In the genomic region with DNA sequence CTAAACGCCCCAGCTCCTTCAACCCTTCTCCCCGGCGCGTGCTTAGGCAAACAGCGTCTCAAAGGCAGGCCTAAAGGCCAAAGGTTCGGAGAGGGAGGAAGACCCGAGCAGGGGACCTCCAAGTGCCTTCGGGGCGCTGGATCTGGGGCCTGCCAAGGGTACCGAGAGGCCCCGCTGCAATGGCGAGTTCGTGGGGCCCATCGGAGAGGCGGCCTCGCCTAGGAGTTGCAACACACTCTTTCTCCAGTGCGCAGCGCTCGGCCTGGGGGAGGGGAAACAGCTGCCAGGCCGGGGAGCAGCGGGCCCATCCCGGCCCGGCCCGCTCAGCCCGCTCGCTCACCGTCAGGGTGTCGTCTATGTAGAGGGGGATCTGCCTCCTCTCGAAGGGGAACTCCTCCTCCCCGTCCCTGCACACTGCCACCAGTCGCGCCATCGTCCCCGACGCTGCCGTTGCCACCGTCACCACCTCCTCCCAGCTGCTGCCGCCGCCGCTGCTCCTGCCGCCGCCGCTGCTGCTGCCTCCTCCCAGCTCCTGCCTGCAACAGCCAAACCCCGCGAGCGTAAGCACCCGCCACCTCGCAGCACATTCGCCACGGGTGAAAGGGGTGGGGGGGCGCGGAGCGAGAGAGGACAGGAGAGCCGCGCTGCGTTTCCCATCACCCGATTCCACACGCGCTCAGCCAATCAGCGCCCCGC, we compare ENCODE assay signal across 8 mouse cellular contexts. TPM values are rescaled to one million over a fixed set of nuclear protein-coding genes. Genes with fewer than 3 reads are reported as not detected.
DNase-seq lines count a peak whose midpoint lies in the region; ATAC-seq and TF ChIP-seq lines count a peak whose summit lies in the region.

No protein-coding gene starts in this region.

- peak overlapping the region; percentile 97 for H3K27ac ChIP-seq in hindbrain, embryonic 10.5 days
- peak overlapping the region; percentile 92 for H3K27ac ChIP-seq in lung, embryonic 16.5 days (ENCODE audit: low read length)
- peak overlapping the region; percentile 85 for H3K27ac ChIP-seq in thymus, adult 2 months (ENCODE audit: control insufficient read depth, insufficient read depth, low read length)

- under 1% methylated on average over 61 of the region's 61 CpGs for WGBS in hindbrain, embryonic 10.5 days
- under 1% methylated on average over 43 of the region's 61 CpGs for WGBS in lung, embryonic 16.5 days
- WGBS in thymus, adult 2 months: under 1% methylated on average over 57 of the region's 61 CpGs

- 0 out of 2 replicates have a peak, but pooled peaks have one; percentile 21 for TF ChIP-seq CTCF in thymus, adult 2 months (IDR thresholded peaks at IDR 0.05; ENCODE audit: borderline replicate concordance, control insufficient read depth, extremely low read depth, insufficient read depth, low read length, poor library complexity)

- peak overlapping the region; percentile 97 for H3K9ac ChIP-seq in lung, embryonic 16.5 days (ENCODE audit: low read length)

- ATAC-seq in frontal cortex, adult (ENCODE audit: low TSS enrichment): peak; percentile 90
- peak; percentile 86 for ATAC-seq in lung, embryonic 16.5 days (ENCODE audit: low read depth)

- H3K9me3 ChIP-seq in hindbrain, embryonic 10.5 days: no peaks in the 10 kb centered on the region
- H3K9me3 ChIP-seq in lung, embryonic 16.5 days (ENCODE audit: control insufficient read depth, low read length): no peaks in the 10 kb centered on the region

- H3K36me3 ChIP-seq in hindbrain, embryonic 10.5 days: peaks cover 10% of the 10 kb centered on the region
- H3K36me3 ChIP-seq in lung, embryonic 16.5 days (ENCODE audit: control insufficient read depth, insufficient read depth, low read length): no peaks in the 10 kb centered on the region; the same call in 1 of the 2 replicates
- H3K36me3 ChIP-seq in thymus, adult 2 months (ENCODE audit: control insufficient read depth, insufficient read depth, low read length): no peaks in the 10 kb centered on the region

- peak overlapping the region; percentile 76 for H3K4me2 ChIP-seq in lung, embryonic 16.5 days (ENCODE audit: low read depth, low read length)

- DNase-seq in MN1 (ENCODE audit: low spot score): peak; percentile 96
- DNase-seq in cerebellum, adult 9-10 months: peak; percentile 92
- peak; percentile 98 for DNase-seq in hindbrain, embryonic 10.5 days (ENCODE audit: low spot score)
- DNase-seq in layer of hippocampus, adult 9-11 months: peak; percentile 96
- peak; percentile 91 for DNase-seq in ovary, adult 18-20 months (ENCODE audit: low spot score)
- peak; percentile 95 for DNase-seq in thymus, adult 2 months

- H3K4me3 ChIP-seq in hindbrain, embryonic 10.5 days: peak overlapping the region; percentile 96
- H3K4me3 ChIP-seq in lung, embryonic 16.5 days (ENCODE audit: low read length): peak overlapping the region; percentile 96
- H3K4me3 ChIP-seq in thymus, adult 2 months (ENCODE audit: control insufficient read depth, insufficient read depth, low read length): peak overlapping the region; percentile 88

- H3K4me1 ChIP-seq in hindbrain, embryonic 10.5 days (replicated peaks): peaks cover 41% of the 10 kb centered on the region
- H3K4me1 ChIP-seq in lung, embryonic 16.5 days (replicated peaks; ENCODE audit: control insufficient read depth, insufficient read depth, low read length): peaks cover 6% of the 10 kb centered on the region
- peaks cover 2% of the 10 kb centered on the region for H3K4me1 ChIP-seq in thymus, adult 2 months (replicated peaks; ENCODE audit: control insufficient read depth, insufficient read depth, low read length)

- H3K27me3 ChIP-seq in hindbrain, embryonic 10.5 days (ENCODE audit: insufficient read depth, poor library complexity, severe bottlenecking): no peaks in the 10 kb centered on the region
- H3K27me3 ChIP-seq in lung, embryonic 16.5 days (ENCODE audit: control insufficient read depth, insufficient read depth, low read depth, low read length): no peaks in the 10 kb centered on the region
- no peaks in the 10 kb centered on the region for H3K27me3 ChIP-seq in thymus, adult 2 months (ENCODE audit: control insufficient read depth, insufficient read depth, low read length)

- 0 out of 2 replicates have a peak, but pooled peaks have one; percentile 76 for TF ChIP-seq POLR2A in thymus, adult 2 months (IDR thresholded peaks at IDR 0.05; ENCODE audit: control insufficient read depth, extremely low read depth, insufficient read depth, low read length, poor library complexity)

RNA-seq across cellular contexts. Expression of gene Ggnbp2, which starts 0.9 kb away (rescaled TPM):
- polyA plus RNA-seq in hindbrain, embryonic 10.5 days (2016; fragmentation: Nextera tagmentation; extraction: Ambion mirVana): 53.4 and 56.5 TPM in 2 replicates
- polyA plus RNA-seq in lung, embryonic 16.5 days (2015; fragmentation: Nextera tagmentation; extraction: Ambion mirVana): 55.3 and 60.6 TPM in 2 replicates
- polyA plus RNA-seq in thymus, adult 2 months (2012; rRNA removed): 44.6 and 48.6 TPM in 2 replicates

RNA-seq across cellular contexts. Expression of gene Myo19, which starts 10.3 kb away (rescaled TPM):
- polyA plus RNA-seq in hindbrain, embryonic 10.5 days (2016; fragmentation: Nextera tagmentation; extraction: Ambion mirVana): 9.9 and 11.3 TPM in 2 replicates
- polyA plus RNA-seq in lung, embryonic 16.5 days (2015; fragmentation: Nextera tagmentation; extraction: Ambion mirVana): 7.4 and 8.4 TPM in 2 replicates
- 14.0 and 14.5 TPM in 2 replicates for polyA plus RNA-seq in thymus, adult 2 months (2012; rRNA removed)

RNA-seq across cellular contexts. Expression of gene Pigw, which starts 10.4 kb away (rescaled TPM):
- polyA plus RNA-seq in hindbrain, embryonic 10.5 days (2016; fragmentation: Nextera tagmentation; extraction: Ambion mirVana): 2.6 and 2.7 TPM in 2 replicates
- 2.3 and 2.8 TPM in 2 replicates for polyA plus RNA-seq in lung, embryonic 16.5 days (2015; fragmentation: Nextera tagmentation; extraction: Ambion mirVana)
- polyA plus RNA-seq in thymus, adult 2 months (2012; rRNA removed): 2.5 and 3.7 TPM in 2 replicates

RNA-seq across cellular contexts. Expression of gene Dhrs11, which starts 40.9 kb away (rescaled TPM):
- 13.1 and 15.1 TPM in 2 replicates for polyA plus RNA-seq in hindbrain, embryonic 10.5 days (2016; fragmentation: Nextera tagmentation; extraction: Ambion mirVana)
- polyA plus RNA-seq in lung, embryonic 16.5 days (2015; fragmentation: Nextera tagmentation; extraction: Ambion mirVana): 12.9 and 14.1 TPM in 2 replicates
- polyA plus RNA-seq in thymus, adult 2 months (2012; rRNA removed): 19.0 and 26.4 TPM in 2 replicates

RNA-seq across cellular contexts. Expression of gene Znhit3, which starts 46.5 kb away (rescaled TPM):
- polyA plus RNA-seq in hindbrain, embryonic 10.5 days (2016; fragmentation: Nextera tagmentation; extraction: Ambion mirVana): 87.0 and 93.5 TPM in 2 replicates
- 53.3 and 55.6 TPM in 2 replicates for polyA plus RNA-seq in lung, embryonic 16.5 days (2015; fragmentation: Nextera tagmentation; extraction: Ambion mirVana)
- polyA plus RNA-seq in thymus, adult 2 months (2012; rRNA removed): 15.4 and 17.4 TPM in 2 replicates

Comparison
In these comparisons a context has a peak if more than half of its experiments do, and no peak if none do; other contexts are left out.
1. Peak in every context shown above with its lines: DNase-seq, ATAC-seq, H3K4me3 ChIP-seq and H3K27ac ChIP-seq.